Mouse (Mus musculus) embryonic stem cell, embryonic (primary cell): ENCODE results near the gene H2-Ab1.

ENCODE experiments used
- CTCF ChIA-PET, 4 experiments: fragments of 300-600 bp in 2 of 4; fragments of 350-600 bp in 2 of 4; sonication (Branson Sonifier 250); formaldehyde crosslinking; loops; one replicate each; lab custom pipeline; 2022; ENCODE audit warnings: inconsistent platforms in 2 of 4; lab: Charles Lee
- POLR2A ChIA-PET, 4 experiments: fragments of 300-600 bp in 2 of 4; fragments of 350-600 bp in 2 of 4; sonication (Branson Sonifier 250); formaldehyde crosslinking; loops; one replicate each; lab custom pipeline; 2022; ENCODE audit warnings: antibody characterized with exemption in 4 of 4, inconsistent platforms in 1 of 4; lab: Charles Lee

The H2-Ab1 gene

GRCm38 (mm10) chr17:34308161-34308560 is 50.7 kb downstream of the H2-Ab1 start:
- CTCF ChIA-PET: no interaction called here

GRCm38 (mm10) chr17:34309225-34309624 is 51.7 kb downstream of the H2-Ab1 start:
- ChIA-PET CTCF (interaction anchor here in 1 of 4 experiments (1.2 kb wide), 1 partner anchor 58 kb away, joined by 4 read pairs; no protein-coding TSS in a partner anchor), POLR2A (interaction anchor here in 1 of 4 experiments (1.2 kb wide), 1 partner anchor 10 kb away, joined by 3 read pairs; no protein-coding TSS in a partner anchor)

More at GRCm38 (mm10) chr17:34308161-34308560, 50.7 kb downstream of the H2-Ab1 start:
- POLR2A ChIA-PET: interaction anchor here in 2 of 4 experiments (0.6 to 1.7 kb wide), 3 partner anchors 31 to 189 kb away, joined by 3 read pairs; partner anchors contain the start of gene H2-DMa (in 1 of the 2)

GRCm38 (mm10) chr17:34309683-34310385 is 52.3 kb downstream of the H2-Ab1 start:
- POLR2A ChIA-PET: interaction anchor here in 2 of 4 experiments (0.8 to 1.8 kb wide), 5 partner anchors 9 to 89 kb away, joined by 3 to 4 read pairs (median 3); partner anchors contain the start of gene BC051142 (in 1 of the 2)
- CTCF ChIA-PET: interaction anchor here in 1 of 4 experiments (1.2 kb wide), 1 partner anchor 58 kb away, joined by 4 read pairs; no protein-coding TSS in a partner anchor

- ChIA-PET POLR2A (interaction anchor here in 2 of 4 experiments (0.7 to 1.8 kb wide), 6 partner anchors 9 to 88 kb away, joined by 3 to 4 read pairs (median 3); partner anchors contain the start of gene BC051142 (in 1 of the 2)), CTCF (interaction anchor here in 2 of 4 experiments (1.2 kb wide), 2 partner anchors 59 to 78 kb away, joined by 3 to 4 read pairs; no protein-coding TSS in a partner anchor)
These were observed 53.0 kb downstream of the H2-Ab1 start for GRCm38 (mm10) chr17:34310526-34310925.

- POLR2A ChIA-PET: no interaction called here
- CTCF ChIA-PET: interaction anchor here in 2 of 4 experiments (0.6 to 3.5 kb wide), 5 partner anchors 37 to 177 kb away, joined by 3 to 39 read pairs (median 15); no protein-coding TSS in a partner anchor
These were observed 54.7 kb downstream of the H2-Ab1 start for GRCm38 (mm10) chr17:34312185-34312584.

- CTCF ChIA-PET: interaction anchor here (0.5 to 3.5 kb wide), 45 partner anchors 9 to 813 kb away, joined by 3 to 39 read pairs (median 4); partner anchors contain the start of genes BC051142 (in 2 of the 4), D17H6S53E (in 1 of the 4), H2-Aa (in 1 of the 4) and H2-Ab1 (in 1 of the 4)
- POLR2A ChIA-PET: interaction anchor here in 3 of 4 experiments (0.6 to 1.9 kb wide), 18 partner anchors 9 to 1924 kb away, joined by 3 to 8 read pairs (median 4); partner anchors contain the start of genes Atf6b (in 1 of the 3), Notch4 (in 1 of the 3) and Psmb9 (in 1 of the 3)
These were observed 55.9 kb downstream of the H2-Ab1 start for GRCm38 (mm10) chr17:34313393-34313792.

GRCm38 (mm10) chr17:34314286-34314685 is 56.8 kb downstream of the H2-Ab1 start:
- POLR2A ChIA-PET: interaction anchor here in 2 of 4 experiments (0.9 to 1.9 kb wide), 10 partner anchors 10 to 333 kb away, joined by 3 to 8 read pairs (median 4); partner anchors contain the start of genes Atf6b (in 1 of the 2) and H2-DMa (in 1 of the 2)
- CTCF ChIA-PET: interaction anchor here (0.8 to 3.5 kb wide), 20 partner anchors 9 to 239 kb away, joined by 3 to 39 read pairs (median 6); partner anchors contain the start of genes H2-Aa (in 1 of the 4) and H2-Ob (in 1 of the 4)

- CTCF ChIA-PET: interaction anchor here in 2 of 4 experiments (0.6 to 3.5 kb wide), 3 partner anchors 18 to 65 kb away, joined by 3 to 39 read pairs (median 15); no protein-coding TSS in a partner anchor
- POLR2A ChIA-PET: no interaction called here
These were observed 58.0 kb downstream of the H2-Ab1 start for GRCm38 (mm10) chr17:34315512-34315911.

GRCm38 (mm10) chr17:34316697-34317096 is 59.2 kb downstream of the H2-Ab1 start:
- CTCF ChIA-PET: interaction anchor here in 1 of 4 experiments (0.5 kb wide), 1 partner anchor 146 kb away, joined by 10 read pairs; no protein-coding TSS in a partner anchor
- POLR2A ChIA-PET: no interaction called here

GRCm38 (mm10) chr17:34317275-34317674 is 59.8 kb downstream of the H2-Ab1 start:
- ChIA-PET POLR2A (no interaction called here), CTCF (no interaction called here)
